Mouse (Mus musculus) liver, embryonic 14.5 days (tissue): ENCODE measurements around the gene Gng2. TPM values are rescaled to one million over a fixed set of nuclear protein-coding genes. Genes with fewer than 3 reads are reported as not detected.

Experiments
- ATAC-seq: fragments of 200-750 bp; cut with Nextera tagmentation; 2 replicates; pipeline ENCODE4 v1.8.0; 2017; ENCODE audit warnings: moderate number of reproducible peaks, mild to moderate bottlenecking, moderate library complexity; ENCODE audit not compliant: insufficient read depth
- DNase-seq, 3 experiments: peaks; one replicate each; pipeline ENCODE4 v3.0.0-alpha.2; 2012 to 2013; ENCODE audit warnings: low read depth in 3 of 3, low spot score in 3 of 3
- H3K27ac ChIP-seq: fragments of 300-500 bp; sonication (generic); 2 replicates; pipeline ENCODE4 v1.5.1; 2014; ENCODE audit warnings: moderate library complexity, mild to moderate bottlenecking, control low read depth, inconsistent platforms
- H3K27me3 ChIP-seq: fragments of 300-500 bp; sonication (generic); 2 replicates; pipeline ENCODE4 v1.6.1; 2014; ENCODE audit warnings: mild to moderate bottlenecking, low read length, moderate library complexity; ENCODE audit not compliant: control insufficient read depth, insufficient read depth
- H3K36me3 ChIP-seq: fragments of 300-500 bp; sonication (generic); replicated peaks from 2 replicates; pipeline ENCODE4 v1.6.1; 2014; ENCODE audit warnings: low read depth; ENCODE audit not compliant: control insufficient read depth, insufficient read depth
- H3K4me1 ChIP-seq, 2 experiments: fragments of 200-500 bp in 1 of 2; fragments of 300-500 bp in 1 of 2; sonication (generic) in 1 of 2; replicated peaks; 2 replicates each; pipeline ENCODE4 v1.6.1; 2012 to 2014; ENCODE audit warnings: antibody characterized with exemption in 1 of 2, inconsistent platforms in 1 of 2, low read length in 1 of 2; ENCODE audit not compliant: control insufficient read depth in 2 of 2, insufficient read depth in 2 of 2
- H3K4me2 ChIP-seq: fragments of 300-500 bp; sonication (generic); 2 replicates; pipeline ENCODE4 v1.6.1; 2014; ENCODE audit warnings: low read depth, mild to moderate bottlenecking, control low read depth, moderate library complexity
- H3K4me3 ChIP-seq, 2 experiments: fragments of 200-500 bp in 1 of 2; fragments of 300-500 bp in 1 of 2; sonication (generic) in 1 of 2; 2 replicates each; pipeline ENCODE4 v1.5.1; 2012 to 2014; ENCODE audit warnings: low read depth in 2 of 2, low read length in 2 of 2, mild to moderate bottlenecking in 2 of 2, control low read depth in 1 of 2, inconsistent platforms in 1 of 2, moderate library complexity in 1 of 2; ENCODE audit not compliant: insufficient read depth in 1 of 2
- H3K9ac ChIP-seq: fragments of 300-500 bp; sonication (generic); replicated peaks from 2 replicates; pipeline ENCODE4 v1.6.1; 2014; ENCODE audit warnings: mild to moderate bottlenecking, control low read depth, moderate library complexity
- H3K9me3 ChIP-seq: fragments of 300-500 bp; sonication (generic); 2 replicates; pipeline ENCODE4 v1.6.1; 2016; ENCODE audit warnings: low read length, mixed read lengths; ENCODE audit not compliant: control insufficient read depth
- CTCF ChIP-seq: IDR thresholded peaks from 2 replicates; pipeline ENCODE4 v1.5.1; 2016; ENCODE audit warnings: antibody characterized with exemption, low read depth, control low read depth
- EP300 ChIP-seq: IDR thresholded peaks from 2 replicates; pipeline ENCODE4 v1.6.1; 2016; ENCODE audit warnings: antibody characterized with exemption, low read depth
- WGBS: fragments of 180-500 bp; shearing (Covaris S2); extraction: QIAGEN DNeasy Blood & Tissue Kit; methylation state at CpG from one replicate; pipeline ENCODE4 v1.1.7; 2014; ENCODE audit not compliant: insufficient replicate concordance; 5-methylcytosine and 5-hydroxymethylcytosine counted together
- polyA plus RNA-seq, 2 experiments: library from polyadenylated mRNA; depleted of rRNA in 1 of 2; stranded (reverse) in 1 of 2; unstranded in 1 of 2; fragments of >200 nt; fragmentation: Nextera tagmentation in 1 of 2; extraction: Ambion mirVana in 1 of 2; gene quantifications; 2 replicates each; pipeline versions ENCODE4 v1.2.1 to v1.2.3; 2012 to 2014

The Gng2 gene
- polyA plus RNA-seq, 2 experiments = 5.2 to 8.7 TPM

GRCm38 (mm10) chr14:19994068-19994467, 16.6 kb upstream of the Gng2 start:
- Histone ChIP-seq H3K9me3 (no peaks in the 10 kb centered on the region), H3K27me3 (no peaks in the 10 kb centered on the region), H3K4me2 (no peak overlapping the region), H3K4me3 (no peak overlapping the region), H3K4me1 (no peaks in the 10 kb centered on the region), H3K9ac (no peak overlapping the region), H3K36me3 (no peaks in the 10 kb centered on the region), H3K27ac (no peak overlapping the region)
- no peak for ATAC-seq
- TF ChIP-seq CTCF = no peak
- TF ChIP-seq EP300 = no peak
- DNase-seq = no peak
- WGBS = 24% methylated on average over 5 of the region's 5 CpGs

GRCm38 (mm10) chr14:19993570-19993883, 16.1 kb upstream of the Gng2 start:
- no peak for TF ChIP-seq CTCF
- Histone ChIP-seq H3K4me1 (no peaks in the 10 kb centered on the region), H3K4me2 (no peak overlapping the region), H3K4me3 (no peak overlapping the region), H3K9ac (no peak overlapping the region), H3K36me3 (no peaks in the 10 kb centered on the region), H3K27ac (no peak overlapping the region), H3K27me3 (no peaks in the 10 kb centered on the region), H3K9me3 (no peaks in the 10 kb centered on the region)
- ATAC-seq (no peak), DNase-seq (no peak)
- WGBS = 27% methylated on average over 3 of the region's 3 CpGs

GRCm38 (mm10) chr14:19992873-19993569, 15.6 kb upstream of the Gng2 start:
- TF ChIP-seq CTCF = no peak
- TF ChIP-seq EP300 = no peak
- DNase-seq (no peak), ATAC-seq (no peak)
- H3K9me3 ChIP-seq = no peaks in the 10 kb centered on the region
- 36% methylated on average over 8 of the region's 8 CpGs for WGBS
- no peak overlapping the region for H3K4me3 ChIP-seq
- no peak overlapping the region for H3K4me2 ChIP-seq
- no peak overlapping the region for H3K27ac ChIP-seq
- no peaks in the 10 kb centered on the region for H3K36me3 ChIP-seq
- H3K9ac ChIP-seq = no peak overlapping the region
- no peaks in the 10 kb centered on the region for H3K27me3 ChIP-seq
- no peaks in the 10 kb centered on the region for H3K4me1 ChIP-seq

GRCm38 (mm10) chr14:19991861-19992260, 14.4 kb upstream of the Gng2 start:
- Histone ChIP-seq H3K4me1 (peaks cover 0 to 3% of the 10 kb centered on the region in 2 experiments; a peak in 2 of 4 replicates), H3K27me3 (no peaks in the 10 kb centered on the region), H3K9ac (no peak overlapping the region), H3K27ac (no peak overlapping the region), H3K9me3 (no peaks in the 10 kb centered on the region), H3K4me3 (no peak overlapping the region), H3K4me2 (no peak overlapping the region), H3K36me3 (no peaks in the 10 kb centered on the region)
- ATAC-seq (no peak), DNase-seq (no peak)
- no peak for TF ChIP-seq EP300
- TF ChIP-seq CTCF = no peak
- WGBS = 43% methylated on average over 3 of the region's 3 CpGs

- H3K4me3 ChIP-seq = no peak overlapping the region
- no peaks in the 10 kb centered on the region for H3K36me3 ChIP-seq
- H3K4me2 ChIP-seq = no peak overlapping the region
- no peak for DNase-seq
- no peak overlapping the region for H3K27ac ChIP-seq
- 54% methylated on average over 1 of the region's 1 CpGs for WGBS
- no peak overlapping the region for H3K9ac ChIP-seq
- no peaks in the 10 kb centered on the region for H3K9me3 ChIP-seq
- H3K4me1 ChIP-seq = peaks cover 0 to 12% of the 10 kb centered on the region in 2 experiments; a peak in 2 of 4 replicates
- ATAC-seq = no peak
- H3K27me3 ChIP-seq = no peaks in the 10 kb centered on the region
- TF ChIP-seq CTCF (no peak), EP300 (no peak)
These were observed 13.1 kb upstream of the Gng2 start for GRCm38 (mm10) chr14:19990436-19990993.
